Mouse (Mus musculus) heart, postnatal 0 days (tissue): ENCODE measurements around the gene Plcb1. TPM values are rescaled to one million over a fixed set of nuclear protein-coding genes. Genes with fewer than 3 reads are reported as not detected.

Experiments used
- ATAC-seq: fragments of 200-750 bp; cut with Nextera tagmentation; 2 replicates; pipeline ENCODE4 v1.8.0; 2017; ENCODE audit warnings: low read depth, moderate number of reproducible peaks, moderate library complexity; ENCODE audit not compliant: insufficient read depth
- DNase-seq: peaks from one replicate; pipeline ENCODE4 v3.0.0-alpha.2; 2016; ENCODE audit warnings: low spot score
- H3K27ac ChIP-seq: fragments of 300-500 bp; sonication (generic); 2 replicates; pipeline ENCODE4 v1.5.1; 2014; ENCODE audit warnings: low read depth, mild to moderate bottlenecking
- H3K27me3 ChIP-seq: fragments of 300-500 bp; sonication (generic); 2 replicates; pipeline ENCODE4 v1.6.1; 2014; ENCODE audit warnings: low read length, mixed read lengths; ENCODE audit not compliant: control insufficient read depth, insufficient read depth
- H3K36me3 ChIP-seq: fragments of 300-500 bp; sonication (generic); replicated peaks from 2 replicates; pipeline ENCODE4 v1.6.1; 2014; ENCODE audit warnings: low read length, mixed read lengths; ENCODE audit not compliant: control insufficient read depth, insufficient read depth
- H3K4me1 ChIP-seq: fragments of 300-500 bp; sonication (generic); 2 replicates; pipeline ENCODE4 v1.6.1; 2014; ENCODE audit warnings: antibody characterized with exemption; ENCODE audit not compliant: control insufficient read depth, insufficient read depth
- H3K4me2 ChIP-seq: fragments of 300-500 bp; sonication (generic); 2 replicates; pipeline ENCODE4 v1.6.1; 2014; ENCODE audit warnings: low read depth, mild to moderate bottlenecking, low read length, moderate library complexity
- H3K4me3 ChIP-seq: fragments of 300-500 bp; sonication (generic); 2 replicates; pipeline ENCODE4 v1.5.1; 2014; ENCODE audit warnings: low read depth, low read length
- H3K9ac ChIP-seq: fragments of 300-500 bp; sonication (generic); replicated peaks from 2 replicates; pipeline ENCODE4 v1.6.1; 2014; ENCODE audit warnings: low read depth, low read length, mixed read lengths
- H3K9me3 ChIP-seq: fragments of 300-500 bp; sonication (generic); replicated peaks from 2 replicates; pipeline ENCODE4 v1.6.1; 2016; ENCODE audit warnings: low read length; ENCODE audit not compliant: control insufficient read depth
- CTCF ChIP-seq: IDR thresholded peaks from 2 replicates; pipeline ENCODE4 v1.5.1; 2016; ENCODE audit warnings: antibody characterized with exemption, control low read depth, low read depth
- EP300 ChIP-seq: IDR thresholded peaks from 2 replicates; pipeline ENCODE4 v1.6.1; 2016; ENCODE audit warnings: antibody characterized with exemption, low read depth
- WGBS: fragments of 180-500 bp; shearing (Covaris S2); extraction: QIAGEN DNeasy Blood & Tissue Kit; methylation state at CpG from one replicate; pipeline ENCODE4 v1.1.7; 2014; 5-methylcytosine and 5-hydroxymethylcytosine counted together
- polyA plus RNA-seq: library from polyadenylated mRNA; unstranded; fragments of >200 nt; fragmentation: Nextera tagmentation; extraction: Ambion mirVana; gene quantifications from 2 replicates; pipeline ENCODE4 v1.2.1, GENCODE M21; 2015
- total RNA-seq: library from RNA; depleted of rRNA; stranded (reverse); fragments of >200 nt; gene quantifications from 2 replicates; pipeline ENCODE4 v1.2.3, GENCODE M21; 2014; ENCODE audit warnings: low replicate concordance

Plcb1 gene
- total and polyA plus RNA-seq, 2 experiments from 2014 or later = 3.4 to 3.5 TPM

- Histone ChIP-seq H3K27me3 (no peaks in the 10 kb centered on the region), H3K4me1 (peaks cover 7% of the 10 kb centered on the region; the same call in 1 of the 2 replicates), H3K27ac (peak overlapping the region; percentile 22; the same call in 1 of the 2 replicates), H3K36me3 (no peaks in the 10 kb centered on the region), H3K4me3 (no peak overlapping the region), H3K9me3 (no peaks in the 10 kb centered on the region), H3K9ac (no peak overlapping the region), H3K4me2 (no peak overlapping the region)
- 69% methylated on average over 6 of the region's 6 CpGs for WGBS
- ATAC-seq (no peak), DNase-seq (no peak)
- TF ChIP-seq EP300 = no peak
These were observed 263.4 kb downstream of the Plcb1 start for GRCm38 (mm10) chr2:135049283-135049682.

GRCm38 (mm10) chr2:135051540-135052288 is 265.8 kb downstream of the Plcb1 start:
- DNase-seq (no peak), ATAC-seq (no peak)
- H3K9ac ChIP-seq = no peak overlapping the region
- no peak overlapping the region for H3K4me3 ChIP-seq
- TF ChIP-seq CTCF = no peak
- no peak for TF ChIP-seq EP300
- H3K27me3 ChIP-seq = no peaks in the 10 kb centered on the region
- 31% methylated on average over 4 of the region's 4 CpGs for WGBS
- no peak overlapping the region for H3K4me2 ChIP-seq
- no peaks in the 10 kb centered on the region for H3K36me3 ChIP-seq
- H3K9me3 ChIP-seq = no peaks in the 10 kb centered on the region
- peaks cover 7% of the 10 kb centered on the region; the same call in 1 of the 2 replicates for H3K4me1 ChIP-seq
- H3K27ac ChIP-seq = no peak overlapping the region

DNA sequence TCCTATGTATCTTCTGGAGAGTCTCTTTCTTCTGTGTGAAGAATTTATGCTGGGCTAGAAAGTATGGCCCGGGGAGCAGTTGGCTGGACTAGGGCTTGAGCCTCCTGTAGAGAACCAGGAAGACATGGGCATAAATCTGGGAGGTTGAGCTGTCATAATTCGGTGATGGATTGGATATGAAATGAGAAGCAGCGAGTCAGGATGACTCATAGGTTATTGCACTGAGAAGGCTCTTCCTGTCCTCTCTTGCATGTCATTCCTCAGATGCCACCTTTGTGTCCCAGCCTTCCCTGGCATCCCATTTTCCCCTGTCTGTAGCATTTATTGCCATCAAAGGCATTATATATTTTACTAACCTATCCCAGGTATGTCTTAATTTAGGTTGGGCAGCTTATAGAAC is 267.5 kb downstream of the Plcb1 start:
- Histone ChIP-seq H3K4me3 (no peak overlapping the region), H3K9me3 (no peaks in the 10 kb centered on the region), H3K9ac (no peak overlapping the region), H3K4me2 (no peak overlapping the region), H3K27ac (no peak overlapping the region), H3K4me1 (peaks cover 7% of the 10 kb centered on the region; the same call in 1 of the 2 replicates), H3K36me3 (no peaks in the 10 kb centered on the region), H3K27me3 (no peaks in the 10 kb centered on the region)
- TF ChIP-seq CTCF = no peak
- no peak for TF ChIP-seq EP300
- ATAC-seq = no peak
- WGBS = 82% methylated on average over 3 of the region's 3 CpGs
- DNase-seq = no peak

- ATAC-seq = no peak
- Histone ChIP-seq H3K4me1 (no peaks in the 10 kb centered on the region), H3K27ac (no peak overlapping the region), H3K27me3 (no peaks in the 10 kb centered on the region), H3K9me3 (no peaks in the 10 kb centered on the region), H3K4me2 (no peak overlapping the region), H3K36me3 (no peaks in the 10 kb centered on the region), H3K9ac (no peak overlapping the region), H3K4me3 (no peak overlapping the region)
- TF ChIP-seq EP300 (no peak), CTCF (no peak)
- no peak for DNase-seq
These were observed 281.6 kb downstream of the Plcb1 start for GRCm38 (mm10) chr2:135067419-135067818.

GRCm38 (mm10) chr2:135071349-135071748 is 285.5 kb downstream of the Plcb1 start:
- Histone ChIP-seq H3K4me3 (no peak overlapping the region), H3K36me3 (no peaks in the 10 kb centered on the region), H3K4me2 (no peak overlapping the region), H3K27me3 (no peaks in the 10 kb centered on the region), H3K27ac (no peak overlapping the region), H3K9me3 (no peaks in the 10 kb centered on the region), H3K4me1 (no peaks in the 10 kb centered on the region), H3K9ac (no peak overlapping the region)
- WGBS = 71% methylated on average over 4 of the region's 4 CpGs
- no peak for DNase-seq
- no peak for TF ChIP-seq EP300
- TF ChIP-seq CTCF = no peak
- no peak for ATAC-seq

DNA sequence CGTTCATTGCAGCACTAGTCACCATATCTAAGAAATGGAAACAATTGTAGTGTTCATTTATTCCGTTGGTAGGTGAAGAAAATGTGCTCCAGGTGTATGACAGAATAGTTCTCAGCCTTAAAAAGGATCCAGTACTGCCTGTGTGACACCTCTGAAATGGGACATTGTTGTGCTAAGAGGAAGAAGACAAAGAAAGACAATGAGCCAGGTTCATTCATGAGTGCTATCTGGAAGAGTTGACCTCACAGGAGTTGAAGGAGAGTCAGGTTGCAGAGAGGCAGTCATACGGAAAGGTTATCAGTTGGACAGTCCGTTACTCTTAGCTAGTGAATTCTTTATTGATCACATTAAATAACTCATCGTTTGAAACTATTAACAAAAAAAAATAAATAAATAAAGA is 286.6 kb downstream of the Plcb1 start:
- Histone ChIP-seq H3K4me3 (no peak overlapping the region), H3K4me2 (no peak overlapping the region), H3K9me3 (no peaks in the 10 kb centered on the region), H3K36me3 (no peaks in the 10 kb centered on the region), H3K4me1 (no peaks in the 10 kb centered on the region), H3K9ac (no peak overlapping the region), H3K27ac (no peak overlapping the region), H3K27me3 (no peaks in the 10 kb centered on the region)
- WGBS = 72% methylated on average over 5 of the region's 5 CpGs
- no peak for TF ChIP-seq CTCF
- DNase-seq (no peak), ATAC-seq (no peak)
